Mouse (Mus musculus) G1E (cell line): ENCODE measurements around the gene Thrb. TPM values are rescaled to one million over a fixed set of nuclear protein-coding genes. Genes with fewer than 3 reads are reported as not detected.

Experiments used
- ATAC-seq: 2 replicates; pipeline ENCODE4 v1.8.0; 2016; ENCODE audit warnings: mild to moderate bottlenecking; ENCODE audit not compliant: insufficient number of reproducible peaks, poor library complexity, low FRiP score, severe bottlenecking; ENCODE audit errors: extremely low read depth
- DNase-seq: peaks from one replicate; pipeline ENCODE4 v3.0.0; 2012; ENCODE audit warnings: low spot score
- H3K27me3 ChIP-seq: 2 replicates; pipeline ENCODE4 v1.6.1; 2012; ENCODE audit warnings: mild to moderate bottlenecking, low read length, inconsistent platforms; ENCODE audit not compliant: insufficient read depth
- H3K36me3 ChIP-seq: replicated peaks from 2 replicates; pipeline ENCODE3; 2012; ENCODE audit warnings: mild to moderate bottlenecking, inconsistent platforms
- H3K4me1 ChIP-seq: 2 replicates; pipeline ENCODE4 v1.6.1; 2012; ENCODE audit warnings: low read depth, low read length, inconsistent platforms, mixed read lengths; ENCODE audit not compliant: insufficient read depth
- H3K4me3 ChIP-seq: 2 replicates; pipeline ENCODE4 v1.5.1; 2012; ENCODE audit warnings: low read depth, mild to moderate bottlenecking, inconsistent platforms, low read length, moderate library complexity, mixed read lengths
- H3K9me3 ChIP-seq: replicated peaks from 2 replicates; pipeline ENCODE4 v1.6.1; 2012; ENCODE audit warnings: inconsistent platforms
- CTCF ChIP-seq: IDR thresholded peaks from 2 replicates; pipeline ENCODE4 v1.5.1; 2012; ENCODE audit warnings: low read depth, low read length, inconsistent platforms, mixed read lengths
- GATA1 ChIP-seq: IDR thresholded peaks from 2 replicates; pipeline ENCODE4 v1.6.1; 2012; ENCODE audit warnings: borderline replicate concordance, low read length, inconsistent platforms, mixed read lengths
- GATA2 ChIP-seq: IDR thresholded peaks from 2 replicates; pipeline ENCODE4 v1.6.1; 2012; ENCODE audit warnings: low read depth, low read length, inconsistent platforms, borderline replicate concordance
- POLR2AphosphoS5 ChIP-seq: IDR thresholded peaks from 2 replicates; pipeline ENCODE4 v1.6.1; 2012; ENCODE audit warnings: low read depth, low read length, inconsistent platforms; ENCODE audit not compliant: insufficient replicate concordance
- TAL1 ChIP-seq: conservative IDR thresholded peaks from 2 replicates; pipeline ENCODE4 v1.6.1; 2012; ENCODE audit warnings: low read depth, low read length, inconsistent platforms, mixed read lengths
- polyA plus RNA-seq: library from polyadenylated mRNA; stranded (reverse); fragments of >175 nt; gene quantifications from 2 replicates; pipeline ENCODE4 v1.2.3, GENCODE M21; 2012
- total RNA-seq, 2 experiments: library from RNA; stranded (forward) in 1 of 2; stranded (reverse) in 1 of 2; fragments of 200-1000 nt in 1 of 2; fragments of >200 nt in 1 of 2; fragmentation: Nextera tagmentation in 1 of 2; gene quantifications; 2 replicates each; pipeline ENCODE4 v1.2.3; 2014 to 2017

Thrb gene
- total and polyA plus RNA-seq, 3 experiments, result 6.3 to 26.7 (median 7.0) TPM

GRCm38 (mm10) chr14:17911157-17911556 is 251.1 kb downstream of the Thrb start:
- no peaks in the 10 kb centered on the region for H3K9me3 ChIP-seq
- no peaks in the 10 kb centered on the region for H3K27me3 ChIP-seq
- no peak for TF ChIP-seq GATA1
- no peak overlapping the region for H3K4me3 ChIP-seq
- ATAC-seq (no peak), DNase-seq (no peak)
- no peaks in the 10 kb centered on the region for H3K4me1 ChIP-seq
- H3K36me3 ChIP-seq, result no peaks in the 10 kb centered on the region

DNA sequence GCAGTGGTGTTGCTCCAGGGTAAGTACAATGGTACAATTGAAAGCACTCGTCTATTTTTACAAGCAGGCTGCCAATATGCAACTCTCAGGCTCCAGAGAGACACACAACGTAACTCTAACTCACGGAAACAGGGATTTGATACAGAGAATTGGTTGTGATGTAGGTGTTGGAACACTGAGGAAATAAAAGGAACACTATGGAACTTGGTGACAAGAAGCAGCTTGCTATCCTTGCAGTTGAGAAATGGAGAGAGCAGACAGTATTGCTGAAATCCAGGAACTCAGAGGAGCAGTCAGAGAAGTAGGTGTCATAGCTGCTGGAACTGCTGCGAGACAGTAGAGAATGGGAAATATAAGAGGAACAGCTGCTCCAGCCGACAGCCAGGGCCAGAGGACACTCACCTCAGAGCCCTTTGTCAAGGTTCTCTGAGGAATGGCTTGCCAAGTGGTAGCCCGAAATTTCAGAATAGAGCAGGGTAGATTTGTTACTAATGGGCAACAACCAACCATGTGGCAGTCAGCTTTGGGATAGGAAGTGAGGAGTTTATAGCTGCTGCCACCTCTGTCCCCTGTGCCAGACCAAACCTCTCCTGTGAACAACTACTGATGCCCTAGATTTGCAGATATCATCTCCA is 252.6 kb downstream of the Thrb start:
- DNase-seq (no peak), ATAC-seq (no peak)
- Histone ChIP-seq H3K36me3 (no peaks in the 10 kb centered on the region), H3K4me3 (no peak overlapping the region), H3K27me3 (no peaks in the 10 kb centered on the region), H3K4me1 (no peaks in the 10 kb centered on the region), H3K9me3 (no peaks in the 10 kb centered on the region)
- no peak for TF ChIP-seq TAL1
- no peak for TF ChIP-seq GATA2
- TF ChIP-seq POLR2AphosphoS5, result no peak
- TF ChIP-seq GATA1, result no peak
- no peak for TF ChIP-seq CTCF

GRCm38 (mm10) chr14:17915556-17915955 is 255.5 kb downstream of the Thrb start:
- DNase-seq (no peak), ATAC-seq (no peak)
- H3K4me3 ChIP-seq, result no peak overlapping the region
- no peaks in the 10 kb centered on the region for H3K9me3 ChIP-seq
- H3K36me3 ChIP-seq, result no peaks in the 10 kb centered on the region
- H3K4me1 ChIP-seq, result no peaks in the 10 kb centered on the region
- no peak for TF ChIP-seq POLR2AphosphoS5
- H3K27me3 ChIP-seq, result no peaks in the 10 kb centered on the region

DNA sequence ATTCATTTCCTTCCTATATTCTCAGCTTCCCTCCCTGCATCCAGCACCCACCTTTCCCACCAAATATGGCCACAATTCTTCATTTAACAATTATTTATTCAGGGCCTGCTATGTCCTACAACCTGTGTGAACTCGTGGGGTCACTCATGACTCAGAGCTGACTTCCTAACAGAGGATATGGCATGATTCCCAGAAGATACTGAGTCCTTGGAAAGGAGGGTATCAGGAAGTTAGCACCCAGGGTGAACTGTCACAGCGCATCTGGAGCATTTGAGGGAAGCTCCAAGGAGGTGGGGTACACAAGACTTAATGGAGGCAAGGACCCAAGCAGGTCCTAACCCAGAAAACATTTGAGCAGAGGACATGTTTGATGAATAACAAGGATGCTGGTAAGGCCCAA is 256.6 kb downstream of the Thrb start:
- ATAC-seq (no peak), DNase-seq (no peak)
- H3K4me3 ChIP-seq, result no peak overlapping the region
- no peaks in the 10 kb centered on the region for H3K27me3 ChIP-seq
- H3K36me3 ChIP-seq, result no peaks in the 10 kb centered on the region
- H3K9me3 ChIP-seq, result no peaks in the 10 kb centered on the region
- no peak for TF ChIP-seq GATA1
- TF ChIP-seq GATA2, result no peak
- no peak for TF ChIP-seq POLR2AphosphoS5
- TF ChIP-seq CTCF, result no peak
- no peak for TF ChIP-seq TAL1
- no peaks in the 10 kb centered on the region for H3K4me1 ChIP-seq

DNA sequence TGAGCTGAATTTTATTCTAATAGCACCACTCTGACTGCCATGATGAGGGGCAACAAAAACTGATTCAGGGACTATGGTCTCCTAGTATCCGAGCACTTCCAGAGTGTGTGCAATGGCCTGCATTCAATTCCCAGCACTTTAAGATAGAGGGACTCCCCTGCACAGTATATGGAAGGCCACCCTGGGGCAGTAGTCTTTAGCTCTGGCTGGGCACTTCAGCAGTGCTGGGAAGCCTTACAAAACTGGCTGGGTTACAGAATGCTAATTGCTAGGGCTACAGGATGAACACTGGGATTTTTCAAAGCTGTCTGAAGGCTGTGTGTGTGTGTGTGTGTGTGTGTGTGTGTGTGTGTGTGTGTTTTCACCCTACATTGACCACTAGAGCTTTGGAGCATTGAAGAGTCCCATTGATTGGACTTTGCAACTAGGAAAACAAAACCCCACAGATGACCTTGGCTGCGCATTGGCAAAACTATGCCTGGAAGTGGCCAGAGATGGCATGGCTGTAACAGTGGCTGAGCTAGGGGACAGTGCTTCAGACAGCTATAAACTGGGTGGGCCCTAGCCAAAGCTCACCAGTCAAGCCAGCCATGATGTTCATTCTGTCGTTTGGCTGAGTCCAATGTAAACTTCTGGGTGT is 257.2 kb downstream of the Thrb start:
- H3K4me3 ChIP-seq, result no peak overlapping the region
- H3K27me3 ChIP-seq, result no peaks in the 10 kb centered on the region
- H3K9me3 ChIP-seq, result no peaks in the 10 kb centered on the region
- no peaks in the 10 kb centered on the region for H3K4me1 ChIP-seq
- no peak for ATAC-seq
- TF ChIP-seq GATA1, result no peak
- no peak for TF ChIP-seq GATA2
- no peak for TF ChIP-seq POLR2AphosphoS5
- TF ChIP-seq CTCF, result no peak
- TF ChIP-seq TAL1, result no peak
- no peak for DNase-seq
- H3K36me3 ChIP-seq, result no peaks in the 10 kb centered on the region

GRCm38 (mm10) chr14:17917899-17918298 is 257.8 kb downstream of the Thrb start:
- no peak for TF ChIP-seq TAL1
- TF ChIP-seq GATA2, result no peak
- no peak for TF ChIP-seq CTCF
- no peak for TF ChIP-seq GATA1
- no peak for TF ChIP-seq POLR2AphosphoS5
- ATAC-seq (no peak), DNase-seq (no peak)
- Histone ChIP-seq H3K27me3 (no peaks in the 10 kb centered on the region), H3K4me3 (no peak overlapping the region), H3K9me3 (no peaks in the 10 kb centered on the region), H3K4me1 (no peaks in the 10 kb centered on the region), H3K36me3 (no peaks in the 10 kb centered on the region)
